Mouse (Mus musculus): ENCODE data around the gene Krtdap.

The Krtdap gene

GRCm38 (mm10) chr7:30837277-30837676, 49.6 kb downstream of the Krtdap start:
- no peak for DNase-seq (ENCODE audit: low spot score in 2 of 2)

- DNase-seq (ENCODE audit: low spot score in 2 of 2): no peak
Measured at GRCm38 (mm10) chr7:30840306-30840705, 52.6 kb downstream of the Krtdap start.

Data from urinary bladder, postnatal 36 days (tissue).